Mouse (Mus musculus) midbrain, embryonic 15.5 days (tissue): ENCODE measurements around the gene Gimap1. TPM values are rescaled to one million over a fixed set of nuclear protein-coding genes. Genes with fewer than 3 reads are reported as not detected.

Experiments
- ATAC-seq: fragments of 200-750 bp; cut with Nextera tagmentation; replicated peaks from 2 replicates; pipeline ENCODE4 v1.8.0; 2017; ENCODE audit warnings: moderate TSS enrichment
- H3K27ac ChIP-seq: fragments of 300-500 bp; sonication (generic); 2 replicates; pipeline ENCODE4 v1.5.1; 2015; ENCODE audit warnings: mild to moderate bottlenecking, inconsistent platforms
- H3K27me3 ChIP-seq: fragments of 300-500 bp; sonication (generic); replicated peaks from 2 replicates; pipeline ENCODE4 v1.6.1; 2015; ENCODE audit warnings: inconsistent platforms
- H3K36me3 ChIP-seq: fragments of 300-500 bp; sonication (generic); replicated peaks from 2 replicates; pipeline ENCODE4 v1.6.1; 2015; ENCODE audit warnings: inconsistent platforms
- H3K4me1 ChIP-seq: fragments of 300-500 bp; sonication (generic); 2 replicates; pipeline ENCODE4 v1.6.1; 2015; ENCODE audit warnings: inconsistent platforms
- H3K4me2 ChIP-seq: fragments of 300-500 bp; sonication (generic); 2 replicates; pipeline ENCODE4 v1.6.1; 2015; ENCODE audit warnings: inconsistent platforms, mild to moderate bottlenecking, moderate library complexity
- H3K4me3 ChIP-seq: fragments of 300-500 bp; sonication (generic); 2 replicates; pipeline ENCODE4 v1.5.1; 2015; ENCODE audit warnings: mild to moderate bottlenecking, inconsistent platforms
- H3K9ac ChIP-seq: fragments of 300-500 bp; sonication (generic); 2 replicates; pipeline ENCODE4 v1.6.1; 2015; ENCODE audit warnings: mild to moderate bottlenecking, inconsistent platforms
- H3K9me3 ChIP-seq: fragments of 300-500 bp; sonication (generic); 2 replicates; pipeline ENCODE4 v1.6.1; 2016; ENCODE audit warnings: inconsistent platforms
- WGBS: fragments of 180-500 bp; shearing (Covaris S2); methylation state at CpG from one replicate; pipeline ENCODE4 v1.1.7; 2015; ENCODE audit warnings: mixed read lengths; 5-methylcytosine and 5-hydroxymethylcytosine counted together
- polyA plus RNA-seq: library from polyadenylated mRNA; unstranded; fragments of >200 nt; fragmentation: Nextera tagmentation; extraction: Ambion mirVana; gene quantifications from 2 replicates; pipeline ENCODE4 v1.2.1, GENCODE M21; 2015

Gene Gimap1
- polyA plus RNA-seq, 1 experiment from 2014 or later, result 4.8 TPM

- peak overlapping the region; percentile 92 for H3K4me2 ChIP-seq
- H3K36me3 ChIP-seq, result no peaks in the 10 kb centered on the region
- peak; percentile 82 for ATAC-seq
- no peaks in the 10 kb centered on the region for H3K9me3 ChIP-seq
- 4% methylated on average over 52 of the region's 52 CpGs for WGBS
- peaks cover 11% of the 10 kb centered on the region; the same call in 1 of the 2 replicates for H3K4me1 ChIP-seq
- peaks cover 27% of the 10 kb centered on the region for H3K27me3 ChIP-seq
- H3K9ac ChIP-seq, result peak overlapping the region; percentile 62
- H3K27ac ChIP-seq, result peak overlapping the region; percentile 48; the same call in 1 of the 2 replicates
- H3K4me3 ChIP-seq, result peak overlapping the region; percentile 50
Observed at GRCm38 (mm10) chr6:48742422-48743351, 3.8 kb downstream of the Gimap1 start.

GRCm38 (mm10) chr6:48745490-48745889, 6.6 kb downstream of the Gimap1 start:
- Histone ChIP-seq H3K9me3 (no peaks in the 10 kb centered on the region), H3K9ac (no peak overlapping the region), H3K4me3 (no peak overlapping the region), H3K27me3 (peaks cover 24% of the 10 kb centered on the region), H3K27ac (no peak overlapping the region), H3K4me2 (no peak overlapping the region), H3K36me3 (no peaks in the 10 kb centered on the region), H3K4me1 (peaks cover 11% of the 10 kb centered on the region; the same call in 1 of the 2 replicates)
- ATAC-seq, result no peak
- WGBS, result 65% methylated on average over 2 of the region's 2 CpGs

GRCm38 (mm10) chr6:48745959-48746889, 7.4 kb downstream of the Gimap1 start, which contains the start of gene Gimap5:
Gene Gimap5 (plus strand): TSS chr6:48746197.
- Histone ChIP-seq H3K9ac (no peak within 1 kb of the TSS), H3K36me3 (no peaks in the 10 kb centered on the region), H3K27me3 (peaks cover 20% of the 10 kb centered on the region), H3K4me3 (no peak within 1 kb of the TSS), H3K4me2 (no peak within 1 kb of the TSS), H3K4me1 (peaks cover 11% of the 10 kb centered on the region; the same call in 1 of the 2 replicates), H3K27ac (no peak within 1 kb of the TSS), H3K9me3 (no peaks in the 10 kb centered on the region)
- 51% methylated on average over 16 of the region's 16 CpGs for WGBS
- no peak for ATAC-seq

- 78% methylated on average over 7 of the region's 7 CpGs for WGBS
- ATAC-seq, result no peak
- H3K9ac ChIP-seq, result no peak overlapping the region
- H3K27ac ChIP-seq, result no peak overlapping the region
- peaks cover 9% of the 10 kb centered on the region; the same call in 1 of the 2 replicates for H3K4me1 ChIP-seq
- H3K4me3 ChIP-seq, result no peak overlapping the region
- no peak overlapping the region for H3K4me2 ChIP-seq
- H3K27me3 ChIP-seq, result peaks cover 14% of the 10 kb centered on the region
- H3K9me3 ChIP-seq, result no peaks in the 10 kb centered on the region
- no peaks in the 10 kb centered on the region for H3K36me3 ChIP-seq
Observed at GRCm38 (mm10) chr6:48747091-48747966, 8.5 kb downstream of the Gimap1 start.

GRCm38 (mm10) chr6:48763567-48764270, 24.9 kb downstream of the Gimap1 start:
- no peaks in the 10 kb centered on the region for H3K4me1 ChIP-seq
- H3K4me3 ChIP-seq, result no peak overlapping the region
- no peaks in the 10 kb centered on the region for H3K27me3 ChIP-seq
- 67% methylated on average over 7 of the region's 7 CpGs for WGBS
- no peak overlapping the region for H3K4me2 ChIP-seq
- no peaks in the 10 kb centered on the region for H3K36me3 ChIP-seq
- no peak for ATAC-seq
- H3K9ac ChIP-seq, result no peak overlapping the region
- no peaks in the 10 kb centered on the region for H3K9me3 ChIP-seq
- no peak overlapping the region for H3K27ac ChIP-seq

- H3K9me3 ChIP-seq, result no peaks in the 10 kb centered on the region
- H3K4me2 ChIP-seq, result no peak overlapping the region
- no peak overlapping the region for H3K4me3 ChIP-seq
- WGBS, result 94% methylated on average over 10 of the region's 10 CpGs
- ATAC-seq, result no peak
- no peak overlapping the region for H3K27ac ChIP-seq
- no peaks in the 10 kb centered on the region for H3K36me3 ChIP-seq
- no peaks in the 10 kb centered on the region for H3K27me3 ChIP-seq
- H3K9ac ChIP-seq, result no peak overlapping the region
- no peaks in the 10 kb centered on the region for H3K4me1 ChIP-seq
Observed at GRCm38 (mm10) chr6:48764496-48764895, 25.6 kb downstream of the Gimap1 start.

- no peaks in the 10 kb centered on the region for H3K27me3 ChIP-seq
- no peak overlapping the region for H3K27ac ChIP-seq
- no peaks in the 10 kb centered on the region for H3K36me3 ChIP-seq
- H3K4me2 ChIP-seq, result no peak overlapping the region
- 0 out of 2 replicates have a peak, but pooled peaks cover 2% of the 10 kb centered on the region for H3K4me1 ChIP-seq
- no peaks in the 10 kb centered on the region for H3K9me3 ChIP-seq
- no peak overlapping the region for H3K9ac ChIP-seq
- no peak for ATAC-seq
- H3K4me3 ChIP-seq, result no peak overlapping the region
- WGBS, result 71% methylated on average over 9 of the region's 9 CpGs
Observed at GRCm38 (mm10) chr6:48768178-48768869, 29.5 kb downstream of the Gimap1 start.

GRCm38 (mm10) chr6:48768933-48769332, 30.1 kb downstream of the Gimap1 start:
- Histone ChIP-seq H3K9me3 (no peaks in the 10 kb centered on the region), H3K36me3 (no peaks in the 10 kb centered on the region), H3K27me3 (no peaks in the 10 kb centered on the region), H3K9ac (no peak overlapping the region), H3K4me2 (no peak overlapping the region), H3K4me1 (0 out of 2 replicates have a peak, but pooled peaks cover 2% of the 10 kb centered on the region), H3K4me3 (no peak overlapping the region), H3K27ac (no peak overlapping the region)
- ATAC-seq, result no peak
- WGBS, result 92% methylated on average over 3 of the region's 3 CpGs

DNA sequence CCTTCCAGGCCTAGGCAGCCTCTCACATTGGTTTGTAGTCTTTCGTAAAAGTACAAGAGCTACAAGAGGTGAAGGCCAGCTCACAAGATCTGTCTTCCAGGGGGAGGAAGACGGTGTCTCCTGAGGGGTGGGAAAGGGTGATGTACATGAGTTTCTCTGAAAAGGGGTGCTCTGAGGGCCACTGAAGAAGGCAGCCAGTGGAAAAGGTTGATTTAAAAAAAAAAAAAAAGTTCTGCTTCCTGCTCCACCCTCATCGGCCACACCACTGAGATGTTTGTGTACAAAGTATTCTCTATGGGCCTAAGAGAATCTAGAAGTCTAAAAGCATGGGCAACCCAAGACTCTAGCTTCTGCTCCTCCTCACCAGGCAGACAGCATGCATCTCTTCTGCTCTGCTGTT, 31.8 kb downstream of the Gimap1 start, which contains the start of gene Gimap3:
Gene Gimap3, minus strand, starts transcription at position 156 of the 400 bp plus-strand sequence.
- Histone ChIP-seq H3K4me2 (no peak within 1 kb of the TSS), H3K9me3 (no peaks in the 10 kb centered on the region), H3K27me3 (no peaks in the 10 kb centered on the region), H3K36me3 (no peaks in the 10 kb centered on the region), H3K4me1 (0 out of 2 replicates have a peak, but pooled peaks cover 2% of the 10 kb centered on the region), H3K27ac (no peak within 1 kb of the TSS), H3K4me3 (no peak within 1 kb of the TSS), H3K9ac (no peak within 1 kb of the TSS)
- no peak for ATAC-seq
- WGBS, result 91% methylated on average over 3 of the region's 3 CpGs

DNA sequence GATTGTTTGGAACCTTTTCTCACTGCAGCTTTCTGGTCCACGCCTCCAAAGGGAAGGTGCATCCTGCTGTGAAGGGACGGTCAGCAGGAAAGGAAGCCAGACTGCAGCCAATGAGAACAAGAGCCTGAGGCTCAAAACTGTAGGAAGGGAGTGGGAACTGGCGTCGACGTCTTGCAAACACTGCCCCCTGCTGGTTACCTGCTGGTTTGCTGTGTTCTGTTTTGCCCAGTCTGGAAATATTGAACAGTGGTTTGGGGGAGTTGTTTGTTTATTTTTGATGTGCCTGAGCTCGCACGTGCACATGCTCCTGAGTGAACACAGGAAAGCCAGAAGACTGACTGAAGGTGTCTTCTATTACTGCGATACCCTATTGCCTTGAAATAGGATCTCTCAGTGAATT, 33.2 kb downstream of the Gimap1 start:
- WGBS, result 10% methylated on average over 8 of the region's 8 CpGs

More for the DNA sequence above, 33.2 kb downstream of the Gimap1 start:
- peak; percentile 72; the same call in 1 of the 2 replicates for ATAC-seq
- Histone ChIP-seq H3K27ac (no peak overlapping the region), H3K4me3 (no peak overlapping the region), H3K4me2 (no peak overlapping the region), H3K4me1 (0 out of 2 replicates have a peak, but pooled peaks cover 2% of the 10 kb centered on the region), H3K9ac (no peak overlapping the region), H3K36me3 (no peaks in the 10 kb centered on the region), H3K27me3 (no peaks in the 10 kb centered on the region), H3K9me3 (no peaks in the 10 kb centered on the region)
